ENCODE assay signal across 30 mouse cellular contexts in the genomic region with DNA sequence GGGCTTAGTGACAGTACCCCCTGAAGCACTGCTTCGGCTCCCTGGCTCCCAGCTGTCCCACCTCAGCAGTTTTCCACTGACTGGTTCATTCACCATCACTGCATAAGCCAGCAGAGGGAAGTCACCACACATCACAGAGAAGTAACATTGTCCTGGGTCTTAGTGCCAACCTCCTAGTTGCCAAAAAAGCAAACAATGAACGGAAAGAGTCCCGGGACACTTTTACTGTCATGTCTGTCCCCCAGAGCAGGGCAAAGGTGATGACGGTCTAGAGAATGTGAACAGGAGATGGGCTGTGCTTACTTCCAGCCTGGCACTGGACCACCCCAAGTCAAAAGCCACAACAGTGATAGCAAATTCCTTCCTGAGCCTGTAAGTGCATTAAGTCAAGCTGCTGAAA. TPM values are rescaled to one million over a fixed set of nuclear protein-coding genes. Genes with fewer than 3 reads are reported as not detected.
DNase-seq lines count a peak whose midpoint lies in the region; ATAC-seq and TF ChIP-seq lines count a peak whose summit lies in the region.
"Had no signal": no experiment of that assay in that cellular context is flagged by ENCODE, and none has a peak within 500 bp of the region (broad histone marks: within the 10 kb centered on the region; RNA-seq: fewer than 3 reads in every experiment).

No protein-coding gene starts in this region.

- no peak overlapping the region for H3K4me2 ChIP-seq in kidney, embryonic 16.5 days (replicated peaks; ENCODE audit: low read depth, low read length)
- H3K4me2 ChIP-seq in kidney, postnatal 0 days (ENCODE audit: low read length), result no peak overlapping the region
- no peak overlapping the region for H3K4me2 ChIP-seq in kidney, embryonic 14.5 days (replicated peaks; ENCODE audit: low read depth, low read length)
- H3K4me2 ChIP-seq: embryonic facial prominence, embryonic 13.5 days; forebrain, embryonic 12.5 days; forebrain, embryonic 15.5 days; heart, embryonic 13.5 days; hindbrain, embryonic 14.5 days had no signal

- H3K4me3 ChIP-seq in kidney, embryonic 16.5 days (ENCODE audit: low read length), result no peak overlapping the region
- H3K4me3 ChIP-seq in kidney, postnatal 0 days (replicated peaks; ENCODE audit: low read depth, low read length), result no peak overlapping the region
- H3K4me3 ChIP-seq in kidney, embryonic 14.5 days (ENCODE audit: low read length), result no peak overlapping the region
- H3K4me3 ChIP-seq: embryonic facial prominence, embryonic 10.5 days; embryonic facial prominence, embryonic 13.5 days; erythroblast, embryonic 14.5 days; forebrain, embryonic 12.5 days; forebrain, embryonic 15.5 days; heart, embryonic 13.5 days had no signal

- H3K9ac ChIP-seq in kidney, embryonic 16.5 days (replicated peaks; ENCODE audit: low read length), result no peak overlapping the region
- no peak overlapping the region for H3K9ac ChIP-seq in kidney, postnatal 0 days (ENCODE audit: low read depth, low read length)
- no peak overlapping the region for H3K9ac ChIP-seq in kidney, embryonic 14.5 days (ENCODE audit: low read depth, low read length)
- H3K9ac ChIP-seq: embryonic facial prominence, embryonic 13.5 days; forebrain, embryonic 12.5 days; forebrain, embryonic 15.5 days; heart, embryonic 13.5 days; hindbrain, embryonic 14.5 days had no signal

- H3K4me1 ChIP-seq in kidney, embryonic 16.5 days (ENCODE audit: insufficient read depth, low read length), result no peaks in the 10 kb centered on the region
- no peaks in the 10 kb centered on the region for H3K4me1 ChIP-seq in kidney, postnatal 0 days (replicated peaks; ENCODE audit: insufficient read depth, low read length)
- H3K4me1 ChIP-seq in kidney, embryonic 14.5 days (ENCODE audit: control insufficient read depth, insufficient read depth, low read length), result no peaks in the 10 kb centered on the region
- H3K4me1 ChIP-seq: embryonic facial prominence, embryonic 10.5 days; embryonic facial prominence, embryonic 13.5 days; forebrain, embryonic 12.5 days; forebrain, embryonic 15.5 days; heart, embryonic 13.5 days had no signal

- H3K27ac ChIP-seq in kidney, embryonic 16.5 days (ENCODE audit: low read length), result no peak overlapping the region
- H3K27ac ChIP-seq in kidney, postnatal 0 days, result 0 out of 2 replicates have a peak overlapping the region, but pooled peaks have one; percentile 25
- no peak overlapping the region for H3K27ac ChIP-seq in kidney, embryonic 14.5 days (ENCODE audit: low read depth, low read length)
- H3K27ac ChIP-seq: embryonic facial prominence, embryonic 10.5 days; embryonic facial prominence, embryonic 13.5 days; forebrain, embryonic 12.5 days; forebrain, embryonic 15.5 days; heart, embryonic 13.5 days; hindbrain, embryonic 14.5 days; hindbrain, postnatal 0 days had no signal

- WGBS in kidney, embryonic 16.5 days, result 85% methylated on average over 4 of the region's 4 CpGs
- 82% methylated on average over 4 of the region's 4 CpGs for WGBS in kidney, postnatal 0 days
- 85% methylated on average over 4 of the region's 4 CpGs for WGBS in kidney, embryonic 14.5 days

- DNase-seq in heart, adult 11 months, result peak; percentile 61
- no peak for DNase-seq in heart, adult 8-10 months (ENCODE audit: low spot score)
- DNase-seq in kidney, adult 18-20 months, result peak; percentile 33
- no peak for DNase-seq in kidney, postnatal 0 days (ENCODE audit: low spot score)
- DNase-seq: adrenal gland, adult 8-10 months; adrenal gland, postnatal 25 days; cerebellum, adult 11-12 months; cerebellum, adult 8-10 months; cerebellum, postnatal 10 days; cerebellum, postnatal 36 days; embryo, embryonic 11 days; gastrocnemius, postnatal 25 days; heart, postnatal 14 days; heart, postnatal 4 days had no signal

- peaks cover 10% of the 10 kb centered on the region; the same call in 1 of the 2 replicates for H3K36me3 ChIP-seq in kidney, embryonic 16.5 days (ENCODE audit: insufficient read depth, low read length)
- no peaks in the 10 kb centered on the region for H3K36me3 ChIP-seq in kidney, postnatal 0 days (ENCODE audit: insufficient read depth, low read length)
- H3K36me3 ChIP-seq in kidney, embryonic 14.5 days (ENCODE audit: control insufficient read depth, insufficient read depth, low read length), result peaks cover 25% of the 10 kb centered on the region; the same call in 1 of the 2 replicates

- H3K9me3 ChIP-seq in kidney, embryonic 16.5 days (ENCODE audit: low read length), result no peaks in the 10 kb centered on the region
- no peaks in the 10 kb centered on the region for H3K9me3 ChIP-seq in kidney, postnatal 0 days (replicated peaks; ENCODE audit: low read length)
- H3K9me3 ChIP-seq in kidney, embryonic 14.5 days (ENCODE audit: control insufficient read depth, low read length), result no peaks in the 10 kb centered on the region
- H3K9me3 ChIP-seq: embryonic facial prominence, embryonic 10.5 days; embryonic facial prominence, embryonic 13.5 days; forebrain, embryonic 12.5 days; forebrain, embryonic 15.5 days; heart, embryonic 13.5 days had no signal

- no peak for ATAC-seq in kidney, embryonic 16.5 days (ENCODE audit: low FRiP score, low TSS enrichment)
- 0 out of 2 replicates have a peak, but pooled peaks have one; percentile 29 for ATAC-seq in kidney, postnatal 0 days (replicated peaks; ENCODE audit: low FRiP score, low read depth)
- no peak for ATAC-seq in kidney, embryonic 14.5 days (ENCODE audit: low FRiP score, low TSS enrichment)
- ATAC-seq: activated CD4-positive, CD25-positive, alpha-beta regulatory T cell, adult 4 months; forebrain, embryonic 15.5 days; hindbrain, postnatal 0 days had no signal

- no peak for TF ChIP-seq CTCF in kidney, postnatal 0 days (IDR thresholded peaks at IDR 0.05; ENCODE audit: low read depth)

- H3K27me3 ChIP-seq in kidney, embryonic 16.5 days (ENCODE audit: insufficient read depth, low read length), result no peaks in the 10 kb centered on the region
- H3K27me3 ChIP-seq in kidney, postnatal 0 days (ENCODE audit: insufficient read depth, low read length), result no peaks in the 10 kb centered on the region
- no peaks in the 10 kb centered on the region for H3K27me3 ChIP-seq in kidney, embryonic 14.5 days (ENCODE audit: control insufficient read depth, insufficient read depth, low read length)
- H3K27me3 ChIP-seq: embryonic facial prominence, embryonic 13.5 days; forebrain, embryonic 12.5 days; forebrain, embryonic 15.5 days; heart, embryonic 13.5 days had no signal

RNA-seq across cellular contexts. Expression of a gene that starts 29.9 kb away (rescaled TPM):
- total RNA-seq in heart, adult 8-10 months (2022), result not detected
- polyA plus RNA-seq in kidney, embryonic 16.5 days (2015; fragmentation: Nextera tagmentation; extraction: Ambion mirVana), result 22.1 and 22.9 TPM in 2 replicates
- 45.6 and 53.7 TPM in 2 replicates for polyA plus RNA-seq in kidney, postnatal 0 days (2015; fragmentation: Nextera tagmentation; extraction: Ambion mirVana)
- 0.44 and 0.93 TPM in 2 replicates for polyA plus RNA-seq in kidney, embryonic 14.5 days (2014; fragmentation: Nextera tagmentation; extraction: Ambion mirVana)
- total RNA-seq: adrenal gland, adult 8-10 months; adrenal gland, postnatal 25 days; gastrocnemius, adult 8-10 months; gastrocnemius, postnatal 25 days; heart, postnatal 14 days; heart, postnatal 4 days; hindbrain, postnatal 0 days had no signal
- polyA plus RNA-seq: activated CD4-positive, CD25-positive, alpha-beta regulatory T cell, adult 4 months; cortical plate, adult 2 months; embryonic facial prominence, embryonic 10.5 days; embryonic facial prominence, embryonic 13.5 days; erythroblast, embryonic 14.5 days; forebrain, embryonic 12.5 days; gonadal fat pad, adult 2 months; heart, embryonic 13.5 days; heart, embryonic 16.5 days; hindbrain, embryonic 11.5 days; hindbrain, embryonic 14.5 days; hindbrain, postnatal 0 days had no signal

Comparison
In these comparisons a context has a peak if more than half of its experiments do, and no peak if none do; other contexts are left out.
1. DNase-seq: peak in heart, adult 11 months (single experiment) and kidney, adult 18-20 months (single experiment); none in heart, adult 8-10 months (single experiment) and kidney, postnatal 0 days (single experiment).
2. RNA of a gene that starts 29.9 kb away (polyA plus RNA-seq): 45.6 to 53.7 TPM in kidney, postnatal 0 days and 22.1 to 22.9 TPM in kidney, embryonic 16.5 days; 0.44 to 0.93 TPM in kidney, embryonic 14.5 days; every median in the first group is over 10 times any median in the second.